Mouse (Mus musculus) stomach, postnatal 0 days (tissue): ENCODE results near the gene Ubiad1.

Experiments
- CTCF ChIP-seq: IDR thresholded peaks from 2 replicates; pipeline ENCODE4 v1.5.1; 2016; ENCODE audit warnings: antibody characterized with exemption, low read depth, mild to moderate bottlenecking, moderate library complexity
- EP300 ChIP-seq: optimal IDR thresholded peaks from 2 replicates; pipeline ENCODE3; 2016; ENCODE audit warnings: antibody characterized with exemption

DNA sequence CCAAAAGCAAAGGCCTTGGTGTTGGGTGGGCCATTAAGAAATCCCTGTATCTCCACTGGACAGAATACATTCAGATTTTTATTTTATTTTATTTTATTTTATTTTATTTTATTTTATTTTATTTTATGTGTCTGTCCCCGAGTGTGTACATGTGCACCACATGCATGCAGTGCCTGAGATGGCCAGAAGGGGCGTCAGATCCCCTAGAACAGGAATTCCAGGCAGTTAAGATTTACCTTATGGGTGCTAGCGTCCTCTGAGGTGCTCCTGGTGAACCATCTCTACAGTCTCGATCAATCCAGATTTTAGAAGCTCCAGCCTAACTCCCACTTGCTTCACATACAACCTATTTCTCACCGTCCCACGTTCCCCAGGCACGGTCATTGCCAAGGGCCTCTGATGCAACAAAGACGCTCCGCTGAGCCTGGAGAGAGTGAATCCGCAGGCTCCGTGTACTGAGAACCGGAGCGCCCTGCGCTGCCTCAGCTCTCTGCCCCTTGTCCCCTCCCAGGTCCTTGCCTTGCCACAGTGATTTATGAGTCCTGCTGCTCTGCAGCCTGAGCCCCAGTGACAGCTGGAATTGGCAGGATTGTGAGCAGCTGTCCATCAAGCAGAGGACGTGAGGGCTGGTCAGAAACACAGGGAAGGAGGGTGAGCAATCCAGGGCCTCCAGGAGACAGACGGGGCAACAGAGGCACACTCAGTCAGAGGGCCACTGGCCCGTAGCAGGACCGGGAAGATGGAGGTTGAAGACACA is 46.9 kb downstream of the Ubiad1 start:
- no peak for TF ChIP-seq CTCF
- no peak for TF ChIP-seq EP300
